Mouse (Mus musculus) C3H10T1/2 (cell line): ENCODE measurements around the gene Gm11213. TPM values are rescaled to one million over a fixed set of nuclear protein-coding genes. Genes with fewer than 3 reads are reported as not detected.

Source experiments
- polyA plus RNA-seq, 2 experiments: library from polyadenylated mRNA; unstranded; fragments of >200 nt; fragmentation: generic; extraction: Trizol; gene quantifications; one replicate each; pipeline ENCODE4 v1.2.1; 2012; ENCODE audit warnings: missing spikeins in 2 of 2

Gm11213 gene
- polyA plus RNA-seq = not detected

DNA sequence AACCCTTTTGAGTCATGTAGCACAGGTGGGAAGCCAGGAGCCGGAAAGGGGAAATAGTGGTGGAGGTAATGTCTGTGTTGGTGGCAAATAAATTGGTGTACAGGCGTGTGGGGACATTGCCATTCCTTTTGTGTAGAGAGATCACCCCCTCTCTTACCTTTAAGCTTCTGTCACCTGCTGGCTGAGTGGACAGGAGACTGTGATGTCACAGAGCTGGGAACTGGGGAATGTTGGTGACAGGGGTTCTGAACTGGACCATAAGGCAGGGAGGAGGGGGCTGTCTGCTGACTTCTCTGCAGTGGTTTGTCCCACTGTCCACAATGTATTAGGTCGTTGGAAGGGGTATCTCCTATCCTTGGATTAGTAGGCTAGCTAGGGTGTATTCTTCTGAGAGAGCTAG, at the start of gene Gm11213:
Gene Gm11213 (minus strand): TSS at position 317 of the 400 bp plus-strand sequence.

DNA sequence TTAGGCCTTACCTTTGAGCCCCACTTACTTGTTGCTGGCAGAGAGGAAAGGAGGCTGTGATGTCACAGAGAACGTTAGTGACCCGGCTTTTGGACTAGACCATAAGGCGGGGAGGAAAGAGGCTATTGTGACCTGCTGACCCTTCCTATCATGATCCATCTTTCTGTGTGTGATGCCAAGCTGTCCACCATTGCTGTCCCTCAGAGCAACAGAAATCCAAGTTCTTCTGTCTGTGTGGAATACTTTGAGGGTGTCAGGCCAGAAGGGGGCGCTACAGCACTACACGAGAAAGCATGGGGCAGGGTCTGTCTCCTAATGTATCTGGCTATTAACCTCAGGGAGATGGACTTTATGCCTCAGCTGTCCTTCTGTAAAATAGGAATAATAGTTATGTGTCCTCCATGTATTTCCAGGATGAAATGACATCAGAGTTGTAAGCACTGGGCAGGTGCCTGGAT, 17.3 kb upstream of the Gm11213 start, which contains the start of gene Tex48:
Gene Tex48 (minus strand): TSS at position 51 of the 458 bp plus-strand sequence.

DNA sequence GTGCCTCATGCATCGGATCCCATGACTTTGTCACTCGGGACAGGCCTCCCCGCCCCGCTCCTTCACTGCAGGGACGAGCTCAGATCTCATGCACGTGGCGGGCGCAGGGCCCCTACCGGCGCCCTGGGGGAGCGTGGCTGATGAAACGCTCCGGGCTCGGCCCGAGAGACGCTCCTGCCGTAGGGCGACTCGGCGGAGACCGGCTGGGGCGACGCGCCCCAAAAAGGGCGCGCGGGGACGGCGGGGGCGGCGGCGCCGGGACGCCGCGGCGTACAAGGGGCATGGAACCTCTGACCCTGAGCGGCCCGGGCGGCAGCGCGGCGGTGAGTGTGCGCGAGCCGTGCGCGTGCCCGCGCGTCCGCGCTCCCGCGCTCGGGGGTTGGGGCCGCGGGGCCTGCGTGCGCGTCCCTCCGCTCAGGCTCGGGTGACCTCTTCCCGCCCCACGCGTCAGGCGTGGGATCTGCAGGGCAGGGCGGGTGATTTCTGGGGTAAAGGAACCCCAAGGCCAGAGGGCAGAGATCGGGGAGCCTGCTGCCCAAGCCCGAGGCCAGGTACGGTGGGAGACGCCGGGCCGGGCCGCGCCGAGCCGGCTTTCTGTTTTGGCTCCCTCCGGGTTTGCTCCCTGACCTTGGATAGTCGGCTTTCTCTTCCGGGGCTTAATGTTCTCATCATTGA, 46.5 kb downstream of the Gm11213 start, which contains the start of gene Tmem268:
Gene Tmem268 (plus strand): TSS at position 375 of the 675 bp plus-strand sequence.

Other genes starting within 250 kb of the Gm11213 start
- under 1 TPM; 0.04 to 0.44 TPM for gene Orm3, start 249.1 kb downstream of the Gm11213 start, polyA plus RNA-seq
- under 1 TPM in 1 of 2 experiments, not detected in 1; 0.08 TPM for gene Orm2, start 242.8 kb downstream of the Gm11213 start, polyA plus RNA-seq
- gene Akna, start 201.9 kb downstream of the Gm11213 start, polyA plus RNA-seq = 1 to 10 TPM in 1 of 2 experiments, under 1 TPM in 1; 0.13 to 2.3 TPM
- 10 to 100 TPM in 1 of 2 experiments, 1 to 10 TPM in 1; 9.4 to 13.8 TPM for gene Whrn, start 109.3 kb downstream of the Gm11213 start, polyA plus RNA-seq
- gene Atp6v1g1, start 60.5 kb downstream of the Gm11213 start, polyA plus RNA-seq = 100 to 1,000 TPM; 119 to 187 TPM
- 1 to 10 TPM; 1.3 to 3.4 TPM for gene Tmem268, start 46.5 kb downstream of the Gm11213 start, polyA plus RNA-seq
- not detected for gene Tex48, start 17.2 kb upstream of the Gm11213 start, polyA plus RNA-seq
- not detected for gene Gm11214, start 58.1 kb upstream of the Gm11213 start, polyA plus RNA-seq
- gene Tnfsf15, start 139.9 kb upstream of the Gm11213 start, polyA plus RNA-seq = not detected